Comparison of ENCODE assay signal across 26 mouse cellular contexts in the genomic region with DNA sequence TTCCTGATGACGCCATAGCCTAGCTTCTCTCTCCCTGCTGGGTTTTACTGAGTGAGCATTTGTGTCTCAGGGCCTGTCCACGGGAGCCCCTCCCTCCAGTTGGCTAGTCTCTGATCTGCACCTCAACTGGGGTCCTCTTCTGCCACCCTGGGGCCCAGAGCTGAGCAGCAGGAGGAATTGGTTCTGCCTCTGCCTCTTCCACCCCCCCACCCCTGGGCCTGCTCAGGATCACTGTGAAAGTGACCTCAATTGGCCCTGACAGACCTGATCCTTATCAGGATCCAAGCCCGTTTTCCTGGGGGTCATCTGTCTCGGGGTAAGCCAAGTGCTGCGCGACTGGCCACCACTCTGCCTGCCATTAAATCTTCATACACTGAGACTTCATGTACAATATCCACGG. TPM values are rescaled to one million over a fixed set of nuclear protein-coding genes. Genes with fewer than 3 reads are reported as not detected.
A peak's percentile ranks its signal among the peaks of the same experiment; 100 is the strongest.
DNase-seq lines count a peak whose midpoint lies in the region.
"Had no signal": no experiment of that assay in that cellular context is flagged by ENCODE, and none has a peak within 500 bp of the region (broad histone marks: within the 10 kb centered on the region; RNA-seq: fewer than 3 reads in every experiment).

No protein-coding gene starts in this region.

- no peaks in the 10 kb centered on the region for H3K9me3 ChIP-seq in embryonic facial prominence, embryonic 10.5 days
- H3K9me3 ChIP-seq in hindbrain, embryonic 10.5 days: no peaks in the 10 kb centered on the region
- H3K9me3 ChIP-seq: embryonic facial prominence, embryonic 12.5 days; forebrain, embryonic 12.5 days; forebrain, embryonic 15.5 days; heart, embryonic 10.5 days; heart, embryonic 13.5 days; hindbrain, embryonic 12.5 days; hindbrain, embryonic 15.5 days had no signal

- DNase-seq in adrenal gland, adult (ENCODE audit: inconsistent age in 2 of 2, low spot score in 1 of 2): peak; percentile 43 to 58
- no peak for DNase-seq in adrenal gland, adult 18-20 months (ENCODE audit: low spot score in 2 of 2)
- DNase-seq in MN1 (ENCODE audit: low spot score): peak; percentile 87
- peak; percentile 52 for DNase-seq in embryonic facial prominence, embryonic 10.5 days (ENCODE audit: low spot score)
- peak; percentile 51 for DNase-seq in retina, embryonic 14.5 days (ENCODE audit: low spot score)
- no peak for DNase-seq in hindbrain, embryonic 10.5 days (ENCODE audit: low spot score)
- DNase-seq in ovary, postnatal 36 days (ENCODE audit: low spot score): no peak
- DNase-seq in left cerebral cortex, adult 11 months (ENCODE audit: low spot score): no peak
- DNase-seq: cerebellum, adult 2 months; cerebellum, adult 9-11 months; cerebellum, postnatal 36 days; embryo, embryonic 11 days; gastrocnemius, postnatal 36 days; heart, adult 2 months; heart, postnatal 14 days; heart, postnatal 4 days; kidney, adult 2 months had no signal

- peaks cover 18% of the 10 kb centered on the region; the same call in 1 of the 2 replicates for H3K4me1 ChIP-seq in embryonic facial prominence, embryonic 10.5 days
- peaks cover 4% of the 10 kb centered on the region; the same call in 1 of the 2 replicates for H3K4me1 ChIP-seq in hindbrain, embryonic 10.5 days (replicated peaks)
- H3K4me1 ChIP-seq: embryonic facial prominence, embryonic 12.5 days; forebrain, embryonic 12.5 days; forebrain, embryonic 15.5 days; heart, embryonic 13.5 days; hindbrain, embryonic 12.5 days; hindbrain, embryonic 15.5 days had no signal

- 62% methylated on average over 7 of the region's 7 CpGs for WGBS in embryonic facial prominence, embryonic 10.5 days
- 76% methylated on average over 7 of the region's 7 CpGs for WGBS in hindbrain, embryonic 10.5 days

- no peak overlapping the region for H3K4me3 ChIP-seq in embryonic facial prominence, embryonic 10.5 days
- no peak overlapping the region for H3K4me3 ChIP-seq in hindbrain, embryonic 10.5 days
- H3K4me3 ChIP-seq: embryonic facial prominence, embryonic 12.5 days; erythroblast, embryonic 14.5 days; forebrain, embryonic 12.5 days; forebrain, embryonic 15.5 days; heart, adult 2 months; heart, embryonic 10.5 days; heart, embryonic 13.5 days; hindbrain, embryonic 12.5 days; hindbrain, embryonic 15.5 days had no signal

- H3K27me3 ChIP-seq in embryonic facial prominence, embryonic 10.5 days (replicated peaks; ENCODE audit: low read depth, poor library complexity, severe bottlenecking): peaks cover 92% of the 10 kb centered on the region
- H3K27me3 ChIP-seq in hindbrain, embryonic 10.5 days (ENCODE audit: insufficient read depth, poor library complexity, severe bottlenecking): peaks cover 47% of the 10 kb centered on the region
- H3K27me3 ChIP-seq: forebrain, embryonic 15.5 days; hindbrain, embryonic 15.5 days had no signal

- no peaks in the 10 kb centered on the region for H3K36me3 ChIP-seq in embryonic facial prominence, embryonic 10.5 days (replicated peaks)
- H3K36me3 ChIP-seq in hindbrain, embryonic 10.5 days: no peaks in the 10 kb centered on the region
- H3K36me3 ChIP-seq: embryonic facial prominence, embryonic 12.5 days; forebrain, embryonic 12.5 days; forebrain, embryonic 15.5 days; heart, embryonic 10.5 days; heart, embryonic 13.5 days; hindbrain, embryonic 12.5 days; hindbrain, embryonic 15.5 days had no signal

- no peak overlapping the region for H3K27ac ChIP-seq in embryonic facial prominence, embryonic 10.5 days (replicated peaks)
- H3K27ac ChIP-seq in hindbrain, embryonic 10.5 days: no peak overlapping the region
- H3K27ac ChIP-seq: embryonic facial prominence, embryonic 12.5 days; forebrain, embryonic 12.5 days; forebrain, embryonic 15.5 days; heart, adult 2 months; heart, embryonic 10.5 days; heart, embryonic 13.5 days; hindbrain, embryonic 12.5 days; hindbrain, embryonic 15.5 days had no signal

RNA-seq across cellular contexts. Expression of a gene that starts 20.5 kb away (rescaled TPM):
- 1 to 10 TPM in 1 of 2 experiments, under 1 TPM in 1; 0.35 to 1.1 TPM for total RNA-seq in adrenal gland, adult 18-20 months (2021)
- 7.1 and 7.6 TPM in 2 replicates for polyA plus RNA-seq in embryonic facial prominence, embryonic 10.5 days (2016; fragmentation: Nextera tagmentation; extraction: Ambion mirVana)
- polyA plus RNA-seq in hindbrain, embryonic 10.5 days (2016; fragmentation: Nextera tagmentation; extraction: Ambion mirVana): 4.7 and 5.0 TPM in 2 replicates
- total RNA-seq: granulocyte monocyte progenitor cell, adult 5-6 weeks had no signal
- polyA plus RNA-seq: erythroblast, embryonic 14.5 days had no signal

Comparison
In these comparisons a context has a peak if more than half of its experiments do, and no peak if none do; other contexts are left out.
1. DNase-seq: peak in adrenal gland, adult (2 of 2), MN1 (single experiment), embryonic facial prominence, embryonic 10.5 days (single experiment) and retina, embryonic 14.5 days (single experiment); none in adrenal gland, adult 18-20 months (0 of 2), hindbrain, embryonic 10.5 days (single experiment), ovary, postnatal 36 days (single experiment) and left cerebral cortex, adult 11 months (single experiment).